Mouse (Mus musculus) retina, embryonic 14.5 days (tissue): ENCODE results near the gene Kri1.
A peak's percentile ranks its signal among the peaks of the same experiment; 100 is the strongest.
"Not testable (repeated sequence)": the region's sequence is repeated elsewhere in the genome, so short reads cannot be mapped to it uniquely, and the experiment has no call there.

Source experiments
- DNase-seq: peaks from one replicate; pipeline ENCODE4 v3.0.0-alpha.2; 2015; ENCODE audit warnings: low spot score

Kri1 gene

DNA sequence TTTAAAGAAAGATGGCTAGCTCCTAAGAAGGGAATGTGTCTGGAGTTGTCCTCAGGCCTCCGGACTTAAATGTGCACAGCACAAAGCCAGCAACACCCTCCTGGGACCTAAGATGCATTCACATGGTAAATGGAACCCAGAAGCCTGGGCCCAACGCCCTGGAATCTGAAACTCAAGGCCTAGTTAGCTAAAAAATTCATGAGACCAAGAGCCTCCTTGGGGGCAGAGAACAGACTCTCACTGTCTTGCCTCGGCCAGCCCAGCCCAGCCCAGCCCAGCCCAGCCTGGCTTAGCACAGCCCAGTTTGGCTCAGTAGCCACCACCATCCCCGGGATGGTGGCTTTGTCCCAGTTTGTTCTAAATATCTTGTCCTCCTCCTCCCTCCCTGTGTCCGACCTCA lies 27.7 kb upstream of the Kri1 start:
- no peak for DNase-seq

DNA sequence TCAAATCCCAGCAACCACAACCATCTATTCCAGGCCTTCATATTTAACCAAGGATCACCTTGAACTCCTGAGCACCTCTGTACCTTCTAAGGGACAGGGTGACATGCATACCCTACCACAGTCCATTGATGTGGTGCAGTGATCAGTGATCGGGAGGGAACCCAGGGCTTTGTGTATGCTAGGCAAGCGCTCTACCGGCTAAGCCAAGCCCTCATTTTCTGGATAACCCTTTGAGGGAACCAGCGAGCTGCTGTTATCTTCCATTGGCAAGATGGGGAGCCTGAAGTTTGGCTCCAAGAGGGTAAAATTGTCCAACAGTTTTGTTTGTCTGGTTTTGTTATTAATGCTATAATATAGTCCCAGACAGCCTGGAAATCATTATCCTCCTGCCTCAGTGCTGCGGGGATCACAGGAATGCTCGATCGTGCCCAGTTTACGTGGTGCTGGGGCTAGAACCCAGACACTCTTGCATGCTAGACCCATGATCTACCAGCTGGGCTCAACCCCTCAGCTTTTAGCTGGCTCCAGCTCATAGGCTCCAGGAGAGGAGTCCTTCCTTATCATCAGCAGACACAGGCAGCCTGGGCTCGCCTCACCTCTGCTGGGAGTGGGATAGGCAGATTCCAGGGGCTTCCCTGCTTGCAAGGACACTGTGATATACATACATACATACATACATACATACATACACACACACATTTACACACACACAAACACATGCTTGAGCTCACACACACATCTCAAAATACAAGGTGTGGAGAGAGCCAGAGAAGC lies 26.8 kb upstream of the Kri1 start:
- DNase-seq: no peak

DNA sequence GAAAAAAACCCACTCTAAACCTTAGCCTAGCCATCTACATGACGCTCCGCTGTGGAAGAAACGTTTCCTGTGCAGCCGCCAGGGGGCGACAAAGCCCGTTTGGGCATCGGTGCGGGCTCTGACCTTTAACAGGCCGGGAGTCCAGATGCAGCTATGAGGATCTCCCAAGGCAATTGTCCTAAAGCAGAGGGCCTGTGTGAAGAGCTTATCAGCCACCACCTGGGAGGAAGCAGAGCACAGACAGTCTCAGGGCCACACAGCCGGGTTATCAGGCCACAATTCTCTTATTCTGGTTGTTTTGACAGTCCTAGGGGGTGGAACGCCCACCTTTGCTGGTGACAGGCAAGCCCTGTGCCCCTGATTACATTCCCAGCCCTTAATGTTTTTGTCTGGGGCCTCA lies 25.6 kb upstream of the Kri1 start:
- peak; percentile 95 for DNase-seq

GRCm38 (mm10) chr9:21312134-21312533 lies 24.4 kb upstream of the Kri1 start, which contains the start of gene Ap1m2:
Ap1m2 (minus strand) TSS chr9:21312337.
- no peak for DNase-seq

- no peak for DNase-seq
These were observed 23.9 kb upstream of the Kri1 start for GRCm38 (mm10) chr9:21311695-21312094.

- DNase-seq: peak; percentile 26
These were observed 21.5 kb upstream of the Kri1 start for GRCm38 (mm10) chr9:21309150-21309741.

DNA sequence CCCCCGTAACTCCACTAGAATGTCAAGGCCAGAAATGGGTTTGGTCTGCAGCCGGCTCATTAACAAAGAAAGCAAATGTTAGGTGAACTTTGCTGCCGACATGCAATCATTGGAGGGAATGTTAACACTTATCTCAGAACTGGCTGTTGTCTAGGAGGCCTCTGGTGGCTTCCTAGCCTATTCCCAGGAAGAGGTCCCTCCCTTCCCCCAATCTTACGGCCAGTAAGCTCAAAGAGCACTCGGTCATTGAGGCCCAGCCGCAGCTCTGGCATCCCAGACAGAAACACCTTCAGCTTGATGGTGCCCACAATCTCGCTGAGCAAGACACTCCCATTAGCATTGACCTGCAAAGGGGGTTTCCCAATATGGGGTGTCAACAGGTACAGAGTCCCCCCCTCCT lies 17.3 kb upstream of the Kri1 start:
- DNase-seq: no peak

DNA sequence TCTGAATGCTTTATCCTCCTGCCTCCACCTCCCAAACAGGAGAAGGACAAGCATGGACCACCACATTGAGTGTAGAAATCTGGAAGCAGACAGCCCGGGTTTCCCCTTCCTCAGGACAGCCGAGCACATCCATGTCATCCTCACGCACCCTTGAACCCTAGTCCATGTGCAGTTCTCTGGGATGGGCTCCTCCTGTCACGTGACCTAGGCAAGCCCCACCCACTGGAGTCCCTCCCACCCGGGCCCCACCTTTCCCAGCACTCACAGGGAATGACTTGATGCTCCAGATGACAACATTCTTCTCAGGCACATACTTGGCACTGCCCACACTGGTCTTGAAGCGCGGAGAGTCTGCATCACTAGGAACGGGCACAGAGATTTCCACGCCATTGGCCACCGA lies 11.2 kb upstream of the Kri1 start:
- no peak for DNase-seq

GRCm38 (mm10) chr9:21292271-21292670 lies 4.5 kb upstream of the Kri1 start:
- DNase-seq: no peak

DNA sequence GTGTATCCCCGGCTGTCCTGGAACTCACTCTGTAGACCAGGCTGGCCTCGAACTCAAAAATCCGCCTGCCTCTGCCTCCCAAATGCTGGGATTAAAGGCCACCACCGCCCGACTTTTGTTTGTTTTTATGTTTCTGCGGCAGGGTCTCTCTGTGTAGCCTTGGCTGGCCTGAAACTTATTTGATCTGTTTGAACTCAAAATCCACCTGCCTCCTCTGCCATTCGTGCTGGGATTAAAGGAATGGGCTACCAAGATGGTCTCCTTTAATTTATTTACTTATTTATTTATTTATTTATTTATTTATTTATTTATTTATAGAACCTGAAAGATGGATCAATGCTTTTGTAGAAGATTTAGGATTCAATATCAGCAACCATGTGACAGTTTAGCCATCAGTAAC lies 4.1 kb upstream of the Kri1 start:
- DNase-seq: not testable (repeated sequence)

- peak; percentile 100 for DNase-seq
These were observed 3.4 kb upstream of the Kri1 start, which contains the start of gene Cdkn2d for GRCm38 (mm10) chr9:21291022-21291787. Cdkn2d (minus strand) TSS chr9:21291407.

DNA sequence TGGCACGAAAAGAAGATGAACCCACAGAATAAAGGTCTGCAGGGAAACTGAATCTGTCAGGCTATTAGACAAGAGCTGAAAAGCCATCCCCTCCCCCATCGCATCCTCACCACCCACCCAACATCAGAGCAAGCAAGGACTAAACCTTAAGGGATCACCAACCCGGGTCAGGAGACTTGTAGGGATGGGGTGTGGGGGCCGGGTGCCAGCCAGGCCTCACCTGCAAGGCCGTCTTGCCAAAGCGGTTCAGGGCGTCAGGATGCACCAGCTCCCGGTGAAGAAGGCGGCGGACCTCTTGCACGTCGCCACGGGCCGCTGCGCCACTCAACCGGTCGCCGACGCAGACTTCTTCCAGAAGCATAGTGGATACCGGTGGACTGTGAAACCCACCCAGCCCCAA lies 2.8 kb upstream of the Kri1 start:
- no peak for DNase-seq

GRCm38 (mm10) chr9:21289337-21289671 lies 1.5 kb upstream of the Kri1 start:
- no peak for DNase-seq

- peak; percentile 29 for DNase-seq
These were observed 901 bp upstream of the Kri1 start for GRCm38 (mm10) chr9:21288404-21289336.

- no peak for DNase-seq
These were observed 1.0 kb downstream of the Kri1 start for GRCm38 (mm10) chr9:21286753-21287152.

DNA sequence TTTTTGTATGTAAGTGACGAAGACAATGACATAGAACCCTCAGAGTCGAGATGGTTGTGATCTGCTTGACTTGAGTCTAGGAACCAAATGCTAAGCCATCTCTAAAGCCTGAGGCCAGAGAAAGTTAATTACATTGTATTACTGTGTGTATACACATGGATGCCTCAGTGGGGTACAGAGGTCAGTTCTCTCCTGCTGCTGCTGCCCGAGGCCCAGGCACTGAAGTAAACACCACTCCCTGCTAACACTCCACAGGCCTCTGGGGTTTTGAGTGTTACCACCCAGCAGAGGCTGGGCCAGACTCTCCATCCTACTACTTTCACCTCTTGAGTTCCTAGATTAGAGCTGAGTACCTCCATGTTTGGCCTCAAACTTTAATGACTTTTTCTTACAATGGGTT lies 3.8 kb downstream of the Kri1 start:
- DNase-seq: no peak

- no peak for DNase-seq
These were observed 4.2 kb downstream of the Kri1 start for GRCm38 (mm10) chr9:21283591-21283990.

DNA sequence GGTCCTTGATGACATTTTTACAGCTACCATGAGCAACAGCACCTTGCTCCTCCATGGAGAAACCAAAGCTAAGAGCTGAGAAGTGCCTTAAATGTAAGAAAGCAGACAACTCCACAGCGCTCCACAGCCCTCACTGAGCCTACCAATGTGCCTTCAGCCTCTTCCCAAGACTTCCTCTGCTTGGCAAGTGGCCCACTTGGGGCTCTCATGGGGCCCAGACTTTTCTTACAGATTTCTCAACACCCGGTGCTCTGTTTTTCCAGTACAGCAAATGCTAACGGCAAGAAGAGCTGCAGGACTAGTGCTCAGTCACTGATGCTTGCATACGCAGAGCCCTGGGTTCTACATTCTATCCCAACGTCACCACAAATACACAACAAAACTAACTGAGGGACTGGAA lies 10.0 kb downstream of the Kri1 start:
- no peak for DNase-seq

DNA sequence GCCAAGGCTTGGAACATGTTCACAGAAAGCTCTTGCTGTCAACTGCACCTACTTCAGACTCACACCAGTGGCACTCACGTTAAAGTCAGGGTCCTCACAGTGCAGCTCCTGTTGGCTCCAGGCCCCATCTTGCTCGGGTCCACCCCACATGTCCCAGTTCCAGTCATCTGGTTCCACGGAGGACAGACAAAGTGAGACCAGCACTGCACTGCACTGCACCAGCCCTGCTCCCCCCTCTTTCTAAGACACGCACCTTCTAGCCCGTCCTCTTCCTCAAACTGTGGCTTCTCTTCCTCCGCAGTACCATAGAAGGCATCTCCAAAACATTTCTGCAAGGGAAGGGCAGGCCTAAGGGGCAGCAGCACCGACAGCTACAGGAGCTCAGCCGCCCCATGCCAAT lies 11.5 kb downstream of the Kri1 start:
- no peak for DNase-seq

DNA sequence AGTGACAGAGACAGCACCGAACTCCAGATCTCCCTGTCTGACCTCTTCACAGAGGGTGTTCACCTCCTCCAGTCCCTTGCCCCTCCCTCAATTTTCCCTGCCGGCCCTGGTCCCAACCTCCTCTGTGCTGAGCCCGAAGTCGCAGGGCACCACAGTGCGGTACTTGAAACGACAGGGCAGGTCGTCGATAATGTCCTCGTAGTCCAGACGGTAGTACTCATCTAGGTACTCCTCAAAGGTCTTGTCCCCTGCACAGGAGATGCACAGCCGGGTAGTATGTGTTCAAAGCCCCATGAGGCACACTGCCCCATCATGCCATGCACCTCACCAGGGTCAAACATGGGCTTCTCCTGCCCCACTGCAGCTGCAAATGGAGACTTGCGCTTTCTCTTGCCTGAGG lies 12.0 kb downstream of the Kri1 start:
- DNase-seq: no peak

DNA sequence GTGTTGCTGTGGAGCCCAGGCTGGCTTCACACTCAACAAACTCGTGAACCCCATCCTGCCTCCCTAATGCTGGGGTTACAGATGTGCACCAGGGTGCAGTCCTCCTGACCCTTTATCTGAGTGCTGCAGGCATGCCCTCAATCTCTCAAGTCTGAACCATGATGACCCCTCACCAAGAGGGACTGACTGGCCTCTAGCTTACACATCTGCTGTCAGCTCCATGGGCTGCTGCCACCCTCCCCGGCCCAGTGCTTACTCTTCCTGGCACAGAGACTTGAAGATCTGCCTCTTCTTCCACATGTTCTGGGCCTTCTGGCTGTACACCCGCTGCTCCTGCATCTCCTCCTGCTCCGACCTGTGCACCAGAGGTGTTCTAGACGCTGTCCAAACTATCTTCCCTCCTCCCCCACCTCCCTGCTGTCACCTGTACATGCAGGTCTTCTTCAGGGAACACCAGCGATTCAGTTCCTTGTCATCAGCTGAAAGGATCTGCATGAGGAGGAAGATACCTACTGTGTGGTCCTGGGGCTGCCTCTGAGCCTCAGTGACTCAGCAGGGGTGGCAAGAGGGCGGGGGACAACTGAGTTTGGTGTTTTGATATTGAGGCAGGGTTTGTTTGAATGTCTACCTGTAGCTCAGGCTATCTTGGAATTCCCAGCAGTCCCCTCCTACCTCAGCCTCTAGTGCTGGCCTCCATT lies 12.6 kb downstream of the Kri1 start:
- DNase-seq: no peak
